Mouse (Mus musculus): ENCODE data around the gene Gga2. TPM values are rescaled to one million over a fixed set of nuclear protein-coding genes. Genes with fewer than 3 reads are reported as not detected.

The Gga2 gene
- polyA plus RNA-seq, 1 experiment from 2014 or later: 66.7 TPM

DNA sequence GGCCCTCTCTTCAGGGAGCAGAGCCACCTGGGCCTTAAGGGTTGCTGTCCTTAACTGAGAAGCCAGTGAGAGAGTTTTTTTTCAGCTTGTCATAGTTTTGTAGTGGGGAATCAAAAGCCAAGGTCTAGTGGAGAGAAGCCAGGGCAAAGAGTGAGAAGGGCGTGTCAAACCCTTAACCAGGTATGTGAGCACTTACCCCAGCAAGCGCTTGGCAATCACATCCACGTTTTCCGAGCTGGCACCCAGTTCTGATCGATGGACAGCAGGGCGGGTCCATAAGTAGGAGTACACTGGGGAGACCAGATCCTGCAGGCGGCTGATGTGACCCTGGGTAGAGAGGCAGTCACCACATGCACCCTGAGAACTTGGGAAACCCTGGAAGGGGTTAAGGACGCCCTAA lies 23.1 kb upstream of the Gga2 start:
- Histone ChIP-seq H3K27me3 (no peaks in the 10 kb centered on the region), H3K4me2 (replicated peaks) (no peak overlapping the region), H3K36me3 (peaks cover 26% of the 10 kb centered on the region), H3K4me3 (no peak overlapping the region), H3K9me3 (no peaks in the 10 kb centered on the region), H3K4me1 (no peaks in the 10 kb centered on the region), H3K27ac (replicated peaks) (no peak overlapping the region), H3K9ac (replicated peaks) (no peak overlapping the region)
- 92% methylated on average over 8 of the region's 8 CpGs for WGBS
- ATAC-seq (replicated peaks): no peak

DNA sequence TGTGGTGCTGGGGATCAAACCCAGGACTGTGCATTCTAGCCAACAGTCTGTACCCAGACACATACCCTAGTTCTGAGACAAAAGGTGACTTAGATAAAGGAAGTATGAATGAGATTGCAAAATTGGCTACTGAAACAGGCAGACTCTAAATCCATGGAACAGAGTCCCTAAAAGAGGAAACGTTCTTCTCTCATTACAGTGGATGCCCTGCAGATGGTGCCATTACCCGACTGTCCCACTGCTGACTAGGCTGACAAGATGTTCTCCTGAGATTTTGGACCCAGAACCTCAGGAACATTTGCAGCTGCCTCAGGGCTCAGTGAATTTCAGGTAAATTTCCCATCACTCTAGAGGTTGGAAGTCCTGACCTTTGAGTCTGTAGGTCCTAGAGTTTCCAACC lies 13.3 kb upstream of the Gga2 start:
- 37% methylated on average over 2 of the region's 2 CpGs for WGBS
- no peaks in the 10 kb centered on the region for H3K9me3 ChIP-seq
- no peak for ATAC-seq (replicated peaks)
- H3K27ac ChIP-seq (replicated peaks): no peak overlapping the region
- peaks cover 5% of the 10 kb centered on the region; the same call in 1 of the 2 replicates for H3K36me3 ChIP-seq
- H3K4me1 ChIP-seq: no peaks in the 10 kb centered on the region
- H3K9ac ChIP-seq (replicated peaks): no peak overlapping the region
- H3K27me3 ChIP-seq: no peaks in the 10 kb centered on the region
- no peak overlapping the region for H3K4me2 ChIP-seq (replicated peaks)
- no peak overlapping the region for H3K4me3 ChIP-seq

DNA sequence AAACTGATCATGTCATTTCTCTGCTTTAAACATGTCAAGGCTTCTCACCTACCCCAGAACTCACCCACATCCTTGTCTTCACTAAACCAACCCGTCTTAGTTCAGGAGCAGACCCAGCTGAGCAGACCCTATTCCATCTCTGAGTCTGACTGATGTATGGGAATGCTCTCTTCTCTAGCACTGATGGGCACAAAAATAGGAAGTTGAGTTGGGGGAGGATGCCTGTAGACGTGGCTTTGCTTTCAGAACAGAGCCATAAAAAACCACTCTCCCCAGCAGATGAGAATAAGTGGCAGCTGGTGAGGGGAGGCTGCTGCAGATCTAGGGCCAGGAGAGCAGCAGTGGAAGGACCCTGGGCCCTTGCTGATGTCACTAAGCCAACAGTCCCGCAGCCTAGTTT lies 12.3 kb upstream of the Gga2 start:
- Histone ChIP-seq H3K27ac (replicated peaks) (no peak overlapping the region), H3K4me1 (no peaks in the 10 kb centered on the region), H3K27me3 (no peaks in the 10 kb centered on the region), H3K36me3 (peaks cover 2% of the 10 kb centered on the region; the same call in 1 of the 2 replicates), H3K9ac (replicated peaks) (no peak overlapping the region), H3K4me3 (no peak overlapping the region), H3K4me2 (replicated peaks) (no peak overlapping the region), H3K9me3 (no peaks in the 10 kb centered on the region)
- ATAC-seq (replicated peaks): no peak
- 80% methylated on average over 3 of the region's 3 CpGs for WGBS

DNA sequence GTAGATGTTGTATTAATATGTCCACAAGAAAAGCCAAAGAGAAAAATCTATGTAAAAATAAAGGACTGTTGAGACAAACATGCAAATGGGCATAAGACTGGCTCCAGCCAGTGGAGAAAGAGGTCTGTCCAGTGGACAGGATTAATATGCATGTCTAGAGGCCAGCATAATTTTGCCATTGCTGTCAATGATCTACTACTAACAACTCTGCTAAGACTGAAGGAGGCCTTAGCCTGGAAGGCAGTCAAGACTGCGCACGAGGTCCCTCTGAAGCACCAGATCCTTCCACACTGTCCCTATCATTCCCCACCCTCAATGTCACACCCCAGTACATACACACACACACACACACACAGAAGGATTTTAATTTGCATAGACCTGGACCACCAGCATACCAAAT lies 1.1 kb upstream of the Gga2 start:
- Histone ChIP-seq H3K9ac (replicated peaks) (no peak overlapping the region), H3K9me3 (no peaks in the 10 kb centered on the region), H3K4me1 (peaks cover 21% of the 10 kb centered on the region), H3K27me3 (no peaks in the 10 kb centered on the region), H3K36me3 (no peaks in the 10 kb centered on the region), H3K4me2 (replicated peaks) (no peak overlapping the region), H3K27ac (replicated peaks) (no peak overlapping the region), H3K4me3 (no peak overlapping the region)
- WGBS: 100% methylated on average over 2 of the region's 2 CpGs
- no peak for ATAC-seq (replicated peaks)

DNA sequence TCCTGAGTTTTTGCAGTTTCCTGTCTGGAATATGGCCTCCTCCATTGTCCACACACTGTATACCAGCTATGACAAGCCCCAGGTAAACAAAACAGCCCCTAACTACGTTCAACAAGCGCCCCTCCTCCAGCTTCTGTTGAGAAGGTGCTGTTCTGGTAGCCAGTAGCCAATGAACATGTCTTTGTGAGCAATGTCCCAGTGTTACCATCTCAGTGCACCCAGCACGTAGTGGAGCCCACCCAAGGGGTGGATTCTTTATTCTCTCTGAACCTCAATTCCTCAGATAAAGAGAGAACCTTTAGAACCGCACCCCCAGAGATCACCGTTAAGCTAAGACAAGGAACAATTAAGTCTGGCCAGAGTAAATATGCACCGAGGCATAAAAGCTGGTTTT lies 752 bp downstream of the Gga2 start:
- WGBS: 2% methylated on average over 6 of the region's 6 CpGs
- Histone ChIP-seq H3K36me3 (no peaks in the 10 kb centered on the region), H3K4me2 (replicated peaks) (peak overlapping the region; percentile 61), H3K27ac (replicated peaks) (peak overlapping the region; percentile 88), H3K27me3 (no peaks in the 10 kb centered on the region), H3K9me3 (no peaks in the 10 kb centered on the region), H3K9ac (replicated peaks) (peak overlapping the region; percentile 88), H3K4me1 (peaks cover 33% of the 10 kb centered on the region), H3K4me3 (peak overlapping the region; percentile 70)
- ATAC-seq (replicated peaks): peak; percentile 49

DNA sequence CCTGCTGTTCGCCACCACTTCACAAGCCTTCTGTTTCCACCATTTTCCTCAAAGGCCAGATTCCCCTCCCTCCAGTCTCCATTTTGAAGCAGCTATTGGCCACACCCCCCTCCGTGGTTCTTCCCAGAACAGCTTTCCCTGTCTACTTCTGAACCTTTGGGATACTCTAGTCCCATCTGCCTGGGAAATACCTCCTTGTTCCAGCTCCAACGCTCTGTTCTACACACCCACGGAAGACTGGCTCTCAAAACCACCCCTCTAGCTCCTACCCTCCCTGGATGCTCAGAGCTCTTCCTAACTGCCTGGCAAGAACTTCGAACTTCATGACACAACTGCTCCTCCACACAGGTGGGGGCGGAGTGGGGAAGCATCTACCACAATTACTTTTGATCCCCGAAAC lies 2.0 kb downstream of the Gga2 start:
- H3K27me3 ChIP-seq: no peaks in the 10 kb centered on the region
- H3K4me3 ChIP-seq: peak overlapping the region; percentile 70
- no peaks in the 10 kb centered on the region for H3K9me3 ChIP-seq
- H3K4me1 ChIP-seq: peaks cover 36% of the 10 kb centered on the region
- H3K4me2 ChIP-seq (replicated peaks): peak overlapping the region; percentile 61
- no peak for ATAC-seq (replicated peaks)
- H3K9ac ChIP-seq (replicated peaks): no peak overlapping the region
- WGBS: 84% methylated on average over 7 of the region's 7 CpGs
- H3K36me3 ChIP-seq: no peaks in the 10 kb centered on the region
- no peak overlapping the region for H3K27ac ChIP-seq (replicated peaks)

DNA sequence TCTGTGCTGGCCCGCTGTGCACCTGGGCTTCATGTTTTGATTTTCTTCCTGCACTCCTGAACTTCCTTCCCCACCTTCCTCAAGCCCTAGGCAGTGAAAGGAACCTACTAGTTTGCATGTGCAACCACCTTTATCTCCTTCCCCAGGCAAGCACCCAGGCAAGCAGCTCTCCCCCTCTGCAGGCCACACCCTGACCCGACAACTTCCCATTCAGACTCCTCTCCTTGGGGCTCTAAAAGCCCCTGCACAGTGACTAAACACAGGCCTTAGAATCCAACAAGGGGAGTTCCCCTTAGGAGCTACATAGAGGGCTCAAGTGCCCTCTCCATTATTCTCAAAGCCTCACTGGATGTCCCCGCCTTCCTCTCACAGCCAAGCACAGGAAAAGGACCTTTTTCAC lies 2.8 kb downstream of the Gga2 start:
- Histone ChIP-seq H3K27ac (replicated peaks) (no peak overlapping the region), H3K9me3 (no peaks in the 10 kb centered on the region), H3K27me3 (no peaks in the 10 kb centered on the region), H3K9ac (replicated peaks) (no peak overlapping the region), H3K4me2 (replicated peaks) (peak overlapping the region; percentile 61; the same call in 1 of the 2 replicates), H3K36me3 (no peaks in the 10 kb centered on the region), H3K4me3 (peak overlapping the region; percentile 70; the same call in 1 of the 2 replicates), H3K4me1 (peaks cover 36% of the 10 kb centered on the region)
- ATAC-seq (replicated peaks): no peak
- 69% methylated on average over 3 of the region's 3 CpGs for WGBS

DNA sequence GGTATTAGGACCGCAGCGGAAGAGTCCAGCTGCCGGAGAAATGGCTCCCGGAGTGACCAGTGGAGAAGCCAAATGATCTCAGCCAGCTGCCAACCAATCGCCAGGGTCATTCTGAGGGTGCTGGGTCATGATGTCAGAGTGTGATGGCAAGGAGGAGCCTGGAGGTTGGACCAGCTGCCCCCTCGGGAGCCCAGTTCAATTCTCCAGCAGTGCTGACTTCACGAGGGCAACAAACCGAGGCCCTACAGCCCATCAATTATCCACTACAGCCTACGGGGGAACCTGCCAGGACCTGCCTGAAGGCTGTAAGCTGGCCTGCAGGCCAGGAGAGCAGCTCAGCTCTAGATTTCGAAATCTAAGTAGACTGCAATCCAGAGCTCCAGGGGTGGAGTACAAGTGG lies 5.3 kb downstream of the Gga2 start:
- no peak overlapping the region for H3K27ac ChIP-seq (replicated peaks)
- ATAC-seq (replicated peaks): no peak
- no peaks in the 10 kb centered on the region for H3K9me3 ChIP-seq
- H3K9ac ChIP-seq (replicated peaks): no peak overlapping the region
- 78% methylated on average over 10 of the region's 10 CpGs for WGBS
- peaks cover 36% of the 10 kb centered on the region for H3K4me1 ChIP-seq
- H3K27me3 ChIP-seq: no peaks in the 10 kb centered on the region
- H3K36me3 ChIP-seq: peaks cover 18% of the 10 kb centered on the region
- H3K4me2 ChIP-seq (replicated peaks): no peak overlapping the region
- H3K4me3 ChIP-seq: no peak overlapping the region

DNA sequence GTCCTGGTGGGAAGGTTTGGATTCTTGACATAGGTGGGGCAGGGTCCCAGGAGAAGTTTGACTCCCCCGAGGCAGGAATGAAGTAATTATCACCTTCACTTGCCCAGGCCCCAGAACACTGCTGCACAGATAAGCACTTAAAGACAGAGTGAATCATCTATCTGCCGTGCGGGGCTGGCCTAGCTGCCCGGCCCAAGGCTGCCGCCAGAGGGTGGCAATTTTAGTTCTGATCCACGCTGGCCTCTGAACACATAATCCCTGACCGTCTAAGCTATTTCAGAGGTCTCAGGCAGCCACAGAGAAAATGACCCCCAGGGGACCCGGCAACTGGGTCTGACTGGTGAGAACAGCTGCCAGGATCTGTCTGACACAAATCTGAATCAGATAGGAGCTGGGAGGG lies 5.9 kb downstream of the Gga2 start:
- Histone ChIP-seq H3K27me3 (no peaks in the 10 kb centered on the region), H3K4me1 (peaks cover 36% of the 10 kb centered on the region), H3K9me3 (no peaks in the 10 kb centered on the region), H3K27ac (replicated peaks) (no peak overlapping the region), H3K4me2 (replicated peaks) (no peak overlapping the region), H3K36me3 (peaks cover 24% of the 10 kb centered on the region), H3K4me3 (no peak overlapping the region), H3K9ac (replicated peaks) (no peak overlapping the region)
- no peak for ATAC-seq (replicated peaks)
- 76% methylated on average over 8 of the region's 8 CpGs for WGBS

DNA sequence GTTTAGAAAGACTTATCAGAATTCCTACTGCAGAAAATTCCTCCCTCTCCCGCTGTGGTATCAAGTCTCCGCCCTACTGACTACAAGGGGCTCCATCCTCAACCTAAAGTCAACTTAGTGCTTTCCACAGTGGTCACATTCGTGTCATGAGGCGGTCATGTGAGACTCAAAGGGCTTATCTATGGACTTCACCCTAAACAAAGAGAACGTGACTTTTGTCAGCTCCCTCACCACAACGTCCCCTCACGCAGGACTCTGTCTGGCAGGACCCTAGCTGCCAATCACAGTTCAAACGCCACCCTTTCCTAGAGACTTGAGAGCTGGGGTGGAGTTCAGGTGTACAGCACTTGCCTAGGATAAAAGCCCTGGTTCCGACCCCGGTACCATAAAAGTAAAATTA lies 8.1 kb downstream of the Gga2 start:
- H3K9ac ChIP-seq (replicated peaks): no peak overlapping the region
- H3K4me1 ChIP-seq: peaks cover 17% of the 10 kb centered on the region
- H3K27me3 ChIP-seq: no peaks in the 10 kb centered on the region
- no peak overlapping the region for H3K27ac ChIP-seq (replicated peaks)
- no peak for ATAC-seq (replicated peaks)
- no peak overlapping the region for H3K4me3 ChIP-seq
- H3K4me2 ChIP-seq (replicated peaks): no peak overlapping the region
- WGBS: 93% methylated on average over 10 of the region's 10 CpGs
- no peaks in the 10 kb centered on the region for H3K9me3 ChIP-seq
- peaks cover 43% of the 10 kb centered on the region for H3K36me3 ChIP-seq

DNA sequence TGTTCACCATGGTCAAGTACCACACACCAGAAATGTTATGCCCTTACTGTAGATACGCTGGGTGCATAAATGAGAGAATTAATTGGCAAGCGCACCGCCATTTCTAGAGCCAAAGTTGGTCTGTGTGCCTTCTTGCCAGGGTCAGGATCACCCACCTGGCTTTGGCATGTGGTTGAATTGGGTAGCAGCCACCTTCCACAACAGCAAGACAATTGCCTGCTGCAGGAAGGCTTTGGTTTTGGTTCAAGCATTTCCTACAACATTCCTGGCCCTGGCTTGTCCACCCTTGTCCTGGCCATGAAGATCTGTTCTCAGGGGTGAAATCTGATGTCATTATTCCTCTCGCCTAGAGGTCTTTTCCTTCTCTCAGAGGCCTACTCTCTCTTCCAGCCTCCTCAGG lies 8.7 kb downstream of the Gga2 start:
- Histone ChIP-seq H3K27ac (replicated peaks) (no peak overlapping the region), H3K36me3 (peaks cover 49% of the 10 kb centered on the region), H3K9me3 (no peaks in the 10 kb centered on the region), H3K4me2 (replicated peaks) (no peak overlapping the region), H3K9ac (replicated peaks) (no peak overlapping the region), H3K4me1 (peaks cover 17% of the 10 kb centered on the region), H3K27me3 (no peaks in the 10 kb centered on the region), H3K4me3 (no peak overlapping the region)
- no peak for ATAC-seq (replicated peaks)
- WGBS: 94% methylated on average over 4 of the region's 4 CpGs

DNA sequence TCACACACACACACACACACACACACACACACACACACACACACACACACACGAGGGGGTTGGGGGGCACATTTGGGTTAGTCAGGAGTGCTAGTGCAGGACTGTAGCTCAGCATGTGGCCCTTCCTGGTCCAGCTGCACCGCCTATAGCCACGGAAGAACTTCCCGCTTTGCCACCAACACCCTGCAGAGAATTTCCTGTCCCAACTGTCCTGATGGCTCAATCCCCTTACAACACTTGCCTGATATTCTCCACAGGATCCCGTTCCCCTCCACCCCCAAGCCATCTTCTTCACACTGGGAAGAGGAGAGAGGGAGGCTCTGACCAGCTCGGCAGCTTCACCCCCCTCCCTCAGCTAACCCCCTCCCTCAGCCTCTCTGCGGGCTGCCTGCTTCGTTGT lies 20.6 kb downstream of the Gga2 start:
- Histone ChIP-seq H3K4me2 (replicated peaks) (no peak overlapping the region), H3K36me3 (peaks cover 88% of the 10 kb centered on the region), H3K4me1 (no peaks in the 10 kb centered on the region), H3K27me3 (no peaks in the 10 kb centered on the region), H3K9me3 (no peaks in the 10 kb centered on the region), H3K4me3 (no peak overlapping the region), H3K27ac (replicated peaks) (no peak overlapping the region), H3K9ac (replicated peaks) (no peak overlapping the region)
- 85% methylated on average over 8 of the region's 8 CpGs for WGBS
- ATAC-seq (replicated peaks): no peak

DNA sequence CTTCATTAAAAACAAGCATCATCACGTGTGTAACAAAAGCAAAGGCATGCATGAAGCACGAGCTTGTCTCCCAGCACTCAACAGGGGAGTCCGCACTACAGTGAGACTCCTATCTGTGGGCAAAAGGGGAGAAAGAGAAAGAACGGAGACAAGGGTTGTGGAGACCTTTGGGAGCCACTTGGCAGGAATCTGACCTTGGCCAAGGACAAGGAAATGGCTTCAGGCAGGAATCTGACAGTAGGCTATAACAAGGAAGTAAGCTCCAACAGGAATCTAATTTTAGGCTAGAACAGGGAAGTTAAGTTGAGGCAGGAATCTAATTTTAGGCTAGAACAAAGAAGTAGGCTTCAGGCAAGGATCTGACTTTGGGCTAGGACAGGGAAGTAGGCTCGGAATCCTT lies 25.1 kb downstream of the Gga2 start:
- no peaks in the 10 kb centered on the region for H3K4me1 ChIP-seq
- no peak overlapping the region for H3K4me3 ChIP-seq
- H3K9me3 ChIP-seq: no peaks in the 10 kb centered on the region
- no peak for ATAC-seq (replicated peaks)
- H3K36me3 ChIP-seq: peaks cover 93% of the 10 kb centered on the region
- H3K4me2 ChIP-seq (replicated peaks): no peak overlapping the region
- no peaks in the 10 kb centered on the region for H3K27me3 ChIP-seq
- no peak overlapping the region for H3K9ac ChIP-seq (replicated peaks)
- 91% methylated on average over 5 of the region's 5 CpGs for WGBS
- no peak overlapping the region for H3K27ac ChIP-seq (replicated peaks)
